Mouse (Mus musculus) erythroblast, embryonic 14.5 days (primary cell): ENCODE data around the gene Ttc39b. TPM values are rescaled to one million over a fixed set of nuclear protein-coding genes. Genes with fewer than 3 reads are reported as not detected.

ENCODE experiments used
- H3K27me3 ChIP-seq: 2 replicates; pipeline ENCODE4 v1.6.1; 2012; ENCODE audit warnings: inconsistent platforms; ENCODE audit not compliant: control insufficient read depth
- H3K36me3 ChIP-seq: 2 replicates; pipeline ENCODE4 v1.6.1; 2012; ENCODE audit warnings: mild to moderate bottlenecking, inconsistent platforms; ENCODE audit not compliant: control insufficient read depth
- H3K4me1 ChIP-seq: 2 replicates; pipeline ENCODE4 v1.6.1; 2012; ENCODE audit warnings: inconsistent platforms; ENCODE audit not compliant: control insufficient read depth
- H3K4me3 ChIP-seq: replicated peaks from 2 replicates; pipeline ENCODE3; 2012; ENCODE audit warnings: moderate library complexity, mild to moderate bottlenecking, inconsistent platforms
- H3K9me3 ChIP-seq: 2 replicates; pipeline ENCODE4 v1.6.1; 2012; ENCODE audit warnings: low read length, inconsistent platforms, mixed read lengths; ENCODE audit not compliant: control insufficient read depth
- GATA1 ChIP-seq: IDR thresholded peaks from 2 replicates; pipeline ENCODE4 v1.6.1; 2012; ENCODE audit warnings: low read length, inconsistent platforms, mixed read lengths
- TAL1 ChIP-seq: IDR thresholded peaks from 3 replicates; pipeline ENCODE4 v1.6.1; 2012; ENCODE audit warnings: low read length, inconsistent platforms, mixed read lengths
- polyA plus RNA-seq: library from polyadenylated mRNA; stranded (reverse); fragments of >175 nt; gene quantifications from 2 replicates; pipeline ENCODE4 v1.2.3, GENCODE M21; 2012

Ttc39b gene
- polyA plus RNA-seq, 1 experiment = under 0.01 TPM

DNA sequence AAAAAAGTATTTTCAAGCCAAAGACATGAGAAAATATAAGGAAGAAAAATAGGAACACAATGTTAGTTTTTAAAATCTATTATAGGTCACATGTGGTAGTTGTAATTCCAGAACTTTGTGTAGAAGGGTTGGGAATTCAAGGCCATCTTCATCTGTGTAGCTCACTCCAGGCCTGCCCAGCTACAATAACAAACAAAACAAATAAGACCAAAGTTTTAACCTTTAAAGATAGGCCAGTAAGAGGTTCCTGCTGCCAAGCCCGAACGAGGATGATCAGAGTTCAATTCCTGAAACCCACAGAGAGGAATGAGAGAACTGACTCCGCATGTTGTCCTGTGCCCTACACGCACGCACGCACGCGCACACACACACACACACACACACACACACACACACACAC, 53.6 kb downstream of the Ttc39b start:
- no peak overlapping the region for H3K4me3 ChIP-seq
- TF ChIP-seq GATA1 = no peak
- TF ChIP-seq TAL1 = no peak
- H3K9me3 ChIP-seq = no peaks in the 10 kb centered on the region
- H3K4me1 ChIP-seq = peaks cover 15% of the 10 kb centered on the region
- H3K27me3 ChIP-seq = no peaks in the 10 kb centered on the region
- H3K36me3 ChIP-seq = no peaks in the 10 kb centered on the region

DNA sequence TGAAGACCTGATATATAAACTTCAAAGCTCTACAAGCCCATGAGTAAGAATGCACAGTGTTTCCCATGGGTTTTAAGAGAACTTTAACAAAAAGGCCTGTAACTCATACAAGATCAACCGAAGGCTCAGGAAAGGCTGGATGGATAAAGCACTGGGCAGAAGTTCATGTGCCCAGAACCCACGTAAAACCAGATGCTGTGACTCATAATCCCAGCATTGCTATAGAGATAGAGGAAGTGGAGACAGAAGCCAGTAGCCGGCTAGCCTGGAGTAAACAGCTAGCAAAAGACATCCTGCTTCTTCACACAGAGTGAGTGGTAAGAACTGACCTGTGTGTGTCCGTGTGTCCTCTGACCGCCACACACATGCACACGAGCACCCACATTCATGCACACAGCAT, 54.4 kb downstream of the Ttc39b start:
- Histone ChIP-seq H3K9me3 (no peaks in the 10 kb centered on the region), H3K4me1 (peaks cover 13% of the 10 kb centered on the region), H3K4me3 (no peak overlapping the region), H3K36me3 (no peaks in the 10 kb centered on the region), H3K27me3 (no peaks in the 10 kb centered on the region)
- TF ChIP-seq TAL1 (no peak), GATA1 (no peak)

DNA sequence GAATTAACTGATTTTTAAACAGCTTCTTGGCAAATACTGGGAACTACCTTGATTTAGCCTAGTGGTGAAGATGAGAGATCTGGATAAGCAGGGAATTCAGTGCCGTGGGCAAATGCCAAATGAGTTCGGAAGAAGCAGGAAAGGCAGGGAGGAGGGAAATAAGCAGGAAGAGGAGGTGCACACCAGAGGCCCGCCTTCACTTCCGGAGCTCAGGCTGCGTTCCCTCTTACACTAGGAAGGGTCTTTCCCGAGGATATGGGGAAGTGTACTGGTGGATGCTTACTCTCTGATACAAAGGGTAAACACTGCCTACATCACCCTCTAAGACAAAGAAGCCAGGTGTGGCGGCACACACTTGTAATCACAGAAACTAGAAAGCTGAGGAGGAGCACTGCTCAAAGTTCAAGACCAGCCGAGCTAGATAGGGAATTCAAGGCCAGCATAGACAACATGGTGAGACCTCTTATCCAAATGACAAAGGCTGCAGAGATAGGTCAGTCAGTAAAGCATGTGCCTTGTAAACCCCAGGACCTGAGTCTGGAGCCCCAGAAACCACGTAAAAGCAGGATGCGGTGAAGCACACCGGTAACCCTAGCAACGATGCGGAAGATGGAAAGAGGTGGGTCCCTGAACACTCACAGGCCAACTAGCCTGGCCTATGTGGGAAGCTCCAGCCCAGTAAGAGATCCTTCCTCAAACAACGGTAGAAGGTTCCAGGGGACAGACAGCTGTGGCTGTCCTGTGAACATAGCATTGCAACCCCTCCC, 57.9 kb downstream of the Ttc39b start:
- H3K4me3 ChIP-seq = no peak overlapping the region
- no peaks in the 10 kb centered on the region for H3K9me3 ChIP-seq
- TF ChIP-seq TAL1 (no peak), GATA1 (no peak)
- no peaks in the 10 kb centered on the region for H3K36me3 ChIP-seq
- no peaks in the 10 kb centered on the region for H3K27me3 ChIP-seq
- no peaks in the 10 kb centered on the region; the same call in 1 of the 2 replicates for H3K4me1 ChIP-seq

GRCm38 (mm10) chr4:83264832-83265231, 59.2 kb downstream of the Ttc39b start:
- H3K27me3 ChIP-seq = no peaks in the 10 kb centered on the region
- no peaks in the 10 kb centered on the region for H3K9me3 ChIP-seq
- no peak for TF ChIP-seq TAL1
- TF ChIP-seq GATA1 = no peak
- H3K4me3 ChIP-seq = no peak overlapping the region
- no peaks in the 10 kb centered on the region; the same call in 1 of the 2 replicates for H3K4me1 ChIP-seq
- no peaks in the 10 kb centered on the region for H3K36me3 ChIP-seq

DNA sequence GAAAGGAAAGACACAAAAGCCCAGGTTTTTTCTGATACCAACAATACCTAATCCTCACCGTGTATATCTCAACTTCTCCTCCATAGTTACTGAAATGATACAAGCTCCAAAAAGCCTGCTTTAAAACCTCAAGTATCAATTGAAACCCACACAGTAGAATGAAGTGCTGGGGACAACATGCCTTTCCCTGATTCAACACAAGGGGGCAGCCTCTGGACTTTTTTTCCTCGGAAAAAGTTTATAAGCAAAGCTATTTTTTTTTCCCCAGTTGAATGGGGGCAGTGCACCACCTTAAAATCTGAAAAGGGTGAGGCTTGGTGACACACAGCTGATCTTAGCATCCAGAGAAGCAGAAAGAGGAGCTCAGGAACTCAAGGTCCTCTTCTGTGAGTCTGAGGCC, 62.1 kb downstream of the Ttc39b start:
- H3K4me1 ChIP-seq = peaks cover 5% of the 10 kb centered on the region
- H3K4me3 ChIP-seq = no peak overlapping the region
- H3K27me3 ChIP-seq = no peaks in the 10 kb centered on the region
- H3K9me3 ChIP-seq = no peaks in the 10 kb centered on the region
- TF ChIP-seq TAL1 = no peak
- no peak for TF ChIP-seq GATA1
- H3K36me3 ChIP-seq = no peaks in the 10 kb centered on the region

DNA sequence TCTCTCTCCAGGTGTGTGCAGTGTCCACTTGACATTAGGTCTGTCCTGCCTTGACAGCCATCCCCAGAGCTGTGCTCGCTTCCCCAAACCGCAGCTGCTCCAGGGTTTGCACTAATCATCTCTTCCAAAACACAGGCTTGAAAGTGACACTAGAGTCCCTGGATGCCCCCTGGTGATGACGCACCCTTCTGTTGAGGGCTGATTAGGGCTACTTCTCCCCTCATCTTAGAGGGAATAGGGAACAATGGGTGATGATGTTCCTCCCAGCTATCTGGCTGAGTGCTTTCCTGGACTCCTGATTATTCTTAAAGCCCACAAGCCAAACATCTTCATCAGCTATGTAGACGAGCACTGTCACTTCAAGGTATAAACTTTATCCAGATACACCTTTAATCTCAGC, 64.4 kb downstream of the Ttc39b start:
- H3K9me3 ChIP-seq = no peaks in the 10 kb centered on the region
- H3K4me3 ChIP-seq = no peak overlapping the region
- peaks cover 8% of the 10 kb centered on the region for H3K4me1 ChIP-seq
- no peaks in the 10 kb centered on the region for H3K36me3 ChIP-seq
- H3K27me3 ChIP-seq = no peaks in the 10 kb centered on the region
- TF ChIP-seq GATA1 (no peak), TAL1 (no peak)

DNA sequence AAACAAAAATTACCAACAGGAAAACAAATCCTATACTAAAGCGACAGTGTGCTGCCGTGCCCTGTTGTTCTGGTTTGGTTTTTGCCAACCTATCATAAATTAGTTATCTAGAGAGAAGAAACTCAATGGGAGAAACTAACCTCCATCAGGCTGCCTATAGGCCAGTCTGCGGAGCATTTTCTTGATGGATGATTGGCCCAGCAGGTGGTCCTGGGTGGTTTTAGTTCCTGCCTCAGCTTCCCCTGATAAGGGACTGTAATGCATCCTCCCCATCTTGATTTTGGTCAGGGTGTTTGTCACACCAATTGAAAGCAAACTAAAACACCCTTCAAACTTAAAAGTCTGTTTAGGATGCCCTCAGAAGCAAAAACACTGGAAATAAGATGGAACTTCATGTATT, 65.8 kb downstream of the Ttc39b start:
- Histone ChIP-seq H3K27me3 (no peaks in the 10 kb centered on the region), H3K4me1 (peaks cover 8% of the 10 kb centered on the region), H3K4me3 (no peak overlapping the region), H3K36me3 (no peaks in the 10 kb centered on the region), H3K9me3 (no peaks in the 10 kb centered on the region)
- TF ChIP-seq GATA1 = no peak

- H3K4me1 ChIP-seq = peaks cover 8% of the 10 kb centered on the region
- no peaks in the 10 kb centered on the region for H3K9me3 ChIP-seq
- no peaks in the 10 kb centered on the region for H3K27me3 ChIP-seq
- no peak overlapping the region for H3K4me3 ChIP-seq
- TF ChIP-seq TAL1 = no peak
- no peaks in the 10 kb centered on the region for H3K36me3 ChIP-seq
These were observed 66.5 kb downstream of the Ttc39b start for GRCm38 (mm10) chr4:83257279-83258260.

- peaks cover 8% of the 10 kb centered on the region for H3K4me1 ChIP-seq
- TF ChIP-seq GATA1 (no peak), TAL1 (no peak)
- H3K4me3 ChIP-seq = no peak overlapping the region
- no peaks in the 10 kb centered on the region for H3K27me3 ChIP-seq
- no peaks in the 10 kb centered on the region for H3K36me3 ChIP-seq
- no peaks in the 10 kb centered on the region for H3K9me3 ChIP-seq
These were observed 67.3 kb downstream of the Ttc39b start for GRCm38 (mm10) chr4:83256779-83257178.
